Mouse (Mus musculus) right cerebral cortex, postnatal 10 days (tissue): ENCODE measurements around the gene Recql.

ENCODE experiments used
- DNase-seq, 2 experiments: peaks; one replicate each; pipeline ENCODE4 v3.0.0; 2021; ENCODE audit warnings: low spot score in 2 of 2

Gene Recql

DNA sequence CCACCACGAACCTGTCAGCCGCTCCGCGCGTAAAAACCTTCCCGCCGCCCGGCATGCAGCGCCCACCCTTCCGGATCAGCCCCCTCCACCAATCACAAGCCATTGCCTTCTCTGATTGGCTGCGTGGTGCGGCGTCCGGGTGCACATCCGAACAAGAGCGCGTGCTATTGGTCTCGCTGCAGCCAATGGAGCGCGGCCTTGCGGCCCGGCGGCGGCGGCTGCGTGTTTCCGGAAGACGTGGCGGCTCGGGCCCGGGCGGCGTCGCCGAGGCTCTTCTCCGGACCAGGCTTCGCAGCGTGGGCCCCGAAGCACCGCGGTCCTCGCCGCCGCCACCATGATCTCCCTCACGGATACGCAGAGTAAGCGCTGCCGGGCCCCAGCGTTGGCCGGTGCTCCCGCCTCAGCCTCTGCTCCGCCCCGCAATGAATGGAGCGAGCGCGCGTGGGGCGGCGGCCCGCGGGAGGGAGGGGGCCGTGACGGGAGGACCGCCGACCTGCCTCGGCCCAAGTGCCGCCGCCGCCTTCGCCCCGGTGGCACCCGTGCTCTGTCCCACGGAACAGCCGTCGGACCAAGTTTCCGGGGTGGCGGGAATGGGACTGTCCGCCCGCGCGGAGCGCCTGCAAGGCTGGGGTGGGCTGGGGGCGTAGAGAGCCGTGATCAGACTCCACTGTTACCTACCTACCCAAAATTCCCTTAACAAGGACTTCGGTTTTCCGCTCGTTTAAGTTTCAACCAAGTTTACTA, at the start of gene Recql, which contains the start of gene Golt1b:
Gene Recql, minus strand, starts transcription at position 77 of the 744 bp plus-strand sequence.
Gene Golt1b, plus strand, starts transcription at position 211 of the 744 bp plus-strand sequence.
- peak; percentile 99 for DNase-seq

DNA sequence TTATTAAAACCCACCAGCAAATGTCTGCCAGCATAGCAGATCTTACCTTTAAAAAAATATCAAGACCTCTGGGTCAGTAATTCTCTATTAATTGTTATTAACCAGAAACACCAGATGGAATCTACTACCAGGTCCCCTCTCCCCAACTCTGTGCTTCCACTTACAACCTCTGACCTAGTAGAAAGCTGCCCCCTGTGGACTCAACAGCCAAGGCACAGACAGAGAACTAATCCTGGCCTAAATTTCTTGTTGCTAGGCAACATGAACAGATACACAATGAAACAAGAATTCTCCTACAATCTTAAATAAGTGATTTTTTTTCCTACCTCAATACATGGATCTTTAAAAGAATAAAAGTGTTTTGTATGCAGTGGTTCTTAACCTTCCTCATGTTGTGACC, 42.2 kb upstream of the Recql start:
- no peak for DNase-seq

DNA sequence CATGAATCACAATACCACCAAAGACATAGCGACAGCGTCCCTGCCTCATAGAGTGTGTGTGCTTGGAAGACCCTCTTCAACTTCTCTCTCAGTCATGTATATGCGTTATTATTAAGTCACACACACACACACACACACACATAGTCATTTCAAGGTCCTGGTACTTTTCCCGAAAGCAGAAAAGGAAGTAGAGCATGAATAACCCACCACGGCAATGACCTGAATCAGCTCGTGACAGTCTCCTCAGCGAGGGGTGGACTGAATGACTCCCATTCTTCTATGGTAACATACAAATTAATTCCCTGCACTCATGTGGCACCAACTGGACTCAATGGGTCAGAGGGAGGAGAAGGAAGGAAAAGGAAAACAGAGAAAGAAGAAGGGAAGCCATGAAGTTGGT, 38.1 kb upstream of the Recql start:
- no peak for DNase-seq

DNA sequence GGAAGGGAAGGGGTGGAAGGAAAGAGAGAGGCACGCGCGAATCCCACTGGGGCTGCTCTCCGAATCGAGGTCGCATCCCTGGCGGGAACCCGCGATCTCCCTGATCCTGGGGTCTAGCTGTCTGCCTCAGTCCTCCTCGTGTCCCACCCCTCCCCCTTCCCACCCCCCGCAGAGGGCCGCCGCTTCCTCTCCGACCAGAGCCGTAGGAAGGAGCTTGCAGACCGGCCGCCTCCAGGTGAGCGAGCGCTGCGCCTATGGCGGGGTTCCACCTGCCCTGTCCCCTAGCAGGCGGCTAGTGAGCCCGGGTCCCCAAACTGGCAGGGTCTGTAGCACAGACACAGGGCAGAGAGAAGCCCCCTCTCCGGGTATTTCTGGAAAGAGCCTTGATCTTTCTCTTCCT, 27.7 kb upstream of the Recql start:
- no peak for DNase-seq

DNA sequence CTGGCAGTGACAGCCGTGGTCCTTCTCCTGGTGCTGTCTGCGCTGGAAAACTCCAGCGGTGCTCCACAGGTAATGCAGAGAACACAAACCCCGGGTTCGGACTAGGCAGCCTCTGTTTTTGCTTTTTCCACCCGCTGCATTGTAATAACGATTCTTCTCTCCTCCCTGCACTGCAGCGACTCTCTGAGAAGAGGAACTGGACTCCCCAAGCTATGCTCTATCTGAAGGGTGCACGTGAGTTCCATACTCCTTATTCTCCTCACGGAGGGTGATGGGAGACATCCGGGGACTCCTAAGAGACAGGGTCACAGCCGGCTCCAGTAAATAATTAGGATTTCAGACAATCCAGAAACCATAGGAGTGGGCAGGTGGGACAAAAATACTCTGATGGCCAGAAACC, 27.0 kb upstream of the Recql start:
- no peak for DNase-seq

DNA sequence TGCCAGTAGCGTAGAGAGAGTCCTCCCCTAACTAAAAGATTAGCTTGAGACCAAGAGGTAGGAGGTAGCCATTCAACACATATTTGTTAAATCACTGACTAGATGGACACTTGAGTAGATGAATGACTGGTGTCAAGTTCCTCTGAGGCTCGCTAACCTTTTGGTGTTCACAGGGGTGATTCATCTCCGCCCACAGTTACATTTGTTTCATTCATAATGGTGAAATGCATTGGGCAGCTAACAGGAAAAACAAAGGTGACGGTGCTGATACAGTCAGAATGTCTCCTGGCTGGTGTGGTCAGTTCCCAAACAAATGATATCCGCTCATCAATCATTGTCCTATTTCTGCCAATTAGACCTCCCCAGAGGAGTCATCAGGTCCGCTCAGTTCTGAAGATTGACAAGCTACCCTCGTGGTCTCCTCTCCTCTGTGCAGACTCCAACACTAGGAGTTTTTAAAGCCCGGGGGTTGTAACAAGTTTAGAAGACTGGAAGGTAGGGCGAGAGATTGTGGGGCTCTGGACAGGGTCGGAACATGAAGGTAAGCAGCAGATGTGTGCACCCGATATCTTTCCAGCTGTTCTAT, 26.1 kb upstream of the Recql start, which contains the start of gene Spx:
Gene Spx, plus strand, starts transcription at position 536 of the 586 bp plus-strand sequence.
- no peak for DNase-seq

DNA sequence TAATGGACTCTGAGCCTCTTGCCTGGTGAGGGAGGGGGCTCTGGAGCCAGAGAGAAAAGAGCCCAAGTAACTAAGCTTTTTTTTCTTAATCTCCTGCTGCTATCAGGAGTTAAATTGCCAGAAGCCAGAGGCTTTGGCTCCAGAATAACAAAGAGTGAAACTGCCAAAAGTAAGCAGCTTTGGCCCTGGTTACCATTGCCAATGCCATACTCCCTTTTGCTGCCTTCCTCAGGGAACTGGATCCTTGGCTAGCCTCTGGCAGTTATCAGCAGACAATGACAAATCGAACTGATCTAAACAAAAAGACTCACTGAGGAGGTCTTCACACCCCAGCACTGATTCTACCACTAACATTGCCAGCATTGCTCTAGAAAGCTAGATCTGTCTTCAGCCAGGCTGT, 24.3 kb upstream of the Recql start:
- DNase-seq, result no peak

DNA sequence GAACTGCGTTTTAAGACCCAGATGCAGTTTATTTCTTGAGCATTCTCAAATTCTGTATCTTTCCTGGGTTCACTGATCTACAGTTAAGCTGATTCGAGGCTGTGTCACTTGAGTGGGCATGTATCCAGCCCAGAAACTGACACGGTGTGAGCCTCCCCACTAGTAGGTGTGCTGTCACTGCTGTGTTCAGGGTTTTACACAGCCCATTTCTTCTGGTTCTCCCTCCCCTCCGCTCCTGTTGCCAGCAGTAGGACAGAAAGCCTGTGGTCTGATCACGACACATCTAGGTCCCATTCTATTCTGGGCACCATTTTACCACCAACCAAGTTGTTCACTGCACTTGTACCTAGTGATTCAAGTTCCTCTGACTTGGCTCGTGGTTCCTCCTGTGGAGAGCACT, 8.9 kb upstream of the Recql start:
- no peak for DNase-seq

DNA sequence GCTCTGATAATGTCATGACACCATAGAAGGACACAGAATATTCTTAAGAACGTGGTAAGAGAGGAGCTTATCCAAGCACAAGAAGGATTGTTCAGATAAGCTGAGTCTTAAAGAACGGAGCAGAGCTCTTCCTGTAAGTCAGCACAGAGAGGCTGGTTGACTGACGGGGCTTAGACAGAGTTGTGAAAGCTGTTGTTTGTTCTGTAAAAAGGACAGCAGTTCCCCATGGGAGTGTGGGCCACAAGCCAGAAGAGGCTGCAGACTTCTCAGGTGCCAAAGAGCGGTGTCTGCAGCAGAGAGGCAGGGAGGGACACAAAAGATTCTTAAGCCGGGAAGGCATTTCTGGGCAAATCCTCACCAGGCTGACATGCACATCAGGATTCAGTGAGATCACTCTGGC, 7.8 kb upstream of the Recql start:
- DNase-seq, result peak; percentile 43 to 58

DNA sequence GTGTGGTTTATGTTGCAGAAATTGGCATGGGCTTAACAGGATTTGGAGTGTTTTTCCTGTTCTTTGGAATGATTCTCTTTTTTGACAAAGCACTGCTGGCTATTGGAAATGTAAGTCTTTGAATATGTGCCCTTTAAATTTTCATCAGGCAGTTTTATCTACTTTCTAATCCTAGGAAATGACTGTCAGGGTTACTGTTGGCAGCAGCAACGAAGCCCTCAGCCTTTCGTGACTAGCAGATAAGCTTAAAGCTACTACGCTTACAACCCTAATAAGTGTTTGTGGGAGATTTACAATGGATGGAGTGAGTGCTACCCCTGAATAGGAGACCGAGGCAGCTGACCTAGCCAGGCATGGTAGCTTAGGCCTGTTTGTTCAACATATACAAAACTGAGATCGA, 5.4 kb upstream of the Recql start:
- DNase-seq, result no peak

DNA sequence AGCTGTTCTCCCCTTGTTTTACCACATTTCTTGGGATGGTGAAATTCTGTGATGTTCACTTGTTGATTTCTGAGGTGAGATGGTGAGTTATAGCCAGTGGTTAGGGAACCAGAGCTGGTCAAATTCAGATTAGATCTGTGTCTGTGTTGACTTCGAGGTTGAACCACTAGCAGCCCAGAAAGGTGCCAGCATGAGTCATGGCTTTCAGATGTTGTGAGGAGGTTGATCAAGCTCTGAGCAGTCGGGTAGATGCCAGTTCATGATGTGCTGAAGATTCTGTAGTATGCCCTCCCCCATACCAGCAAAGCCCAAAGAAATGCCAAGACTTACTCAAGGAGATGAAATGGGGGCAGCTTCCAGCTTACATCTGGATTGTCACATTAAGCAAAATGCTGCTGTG, 2.2 kb upstream of the Recql start:
- no peak for DNase-seq

DNA sequence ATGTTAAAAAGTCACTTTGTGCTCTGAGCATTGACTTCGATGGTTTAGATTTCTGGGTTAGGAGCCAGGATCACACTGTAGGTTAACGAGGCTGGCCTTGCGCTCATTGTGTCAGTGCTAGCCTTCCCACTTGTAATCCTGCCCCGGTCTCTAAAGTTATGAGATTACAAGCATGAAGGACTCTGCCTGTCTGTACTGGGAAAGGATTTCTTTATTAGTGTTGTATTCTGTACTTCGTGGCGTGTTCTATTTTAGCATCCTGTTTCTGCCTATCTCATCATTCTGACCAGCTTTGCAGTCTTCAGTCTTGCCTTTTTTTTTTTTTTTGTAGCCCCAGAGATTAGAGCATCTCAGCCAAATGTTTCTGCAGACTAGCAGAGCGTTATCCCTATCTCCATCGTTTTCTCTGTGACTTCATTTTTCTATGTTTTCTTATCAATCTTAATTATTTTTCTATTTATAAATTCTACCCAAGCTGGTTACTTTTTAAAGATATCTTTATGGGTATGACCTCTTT, 926 bp upstream of the Recql start:
- DNase-seq, result no peak

DNA sequence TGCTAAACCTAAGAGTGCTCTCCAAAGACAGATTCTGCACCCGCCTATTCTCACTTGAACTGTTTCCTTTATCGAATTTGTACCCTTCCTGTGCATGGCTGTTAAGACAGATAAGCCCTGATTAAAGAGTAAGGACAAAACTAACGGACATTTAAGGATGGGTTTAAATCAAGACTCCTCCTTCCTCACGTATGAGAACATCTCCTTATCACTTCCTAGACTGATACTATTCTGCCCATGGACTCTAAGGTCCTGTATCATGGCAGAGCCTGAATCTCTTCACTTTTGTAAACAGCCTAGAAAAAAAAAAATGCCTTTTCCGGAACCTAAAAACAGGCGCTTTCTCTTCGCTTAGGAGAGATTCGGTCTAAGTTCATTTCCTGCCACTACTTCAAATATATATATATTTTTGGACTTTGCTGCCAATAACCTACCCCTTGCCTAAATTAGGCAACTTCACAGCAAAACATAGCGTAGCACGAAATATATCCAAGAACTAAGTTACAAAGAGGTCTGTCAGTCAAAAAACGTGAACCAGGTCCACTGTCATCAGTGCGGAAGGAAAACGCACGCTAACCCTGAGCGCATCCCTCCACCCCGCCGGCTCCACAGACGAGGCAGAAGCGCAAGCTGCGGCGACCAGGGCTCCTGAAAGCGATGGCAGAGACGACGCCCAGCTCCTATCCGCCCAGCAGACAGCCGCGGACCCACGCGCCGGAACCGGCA, 439 bp downstream of the Recql start:
- DNase-seq, result no peak

DNA sequence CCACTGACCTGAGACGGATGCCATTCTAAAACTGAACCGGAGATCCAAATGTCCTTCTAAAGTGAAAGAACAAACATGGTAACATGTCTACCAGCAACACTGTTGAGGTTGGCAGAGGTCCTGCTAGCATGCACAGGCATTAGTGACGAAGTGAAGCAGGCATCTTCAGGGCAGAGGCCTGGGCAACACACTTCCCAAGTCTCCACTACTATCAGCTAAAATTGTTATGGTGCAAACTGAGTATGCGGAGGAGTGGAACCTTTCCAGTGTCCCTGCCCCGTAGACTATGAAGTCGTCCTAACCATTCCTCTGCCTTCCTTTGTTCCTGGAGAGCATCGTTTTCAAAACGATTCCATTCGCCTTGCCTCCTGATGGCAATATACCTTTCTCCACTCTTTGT, 2.4 kb downstream of the Recql start:
- no peak for DNase-seq

DNA sequence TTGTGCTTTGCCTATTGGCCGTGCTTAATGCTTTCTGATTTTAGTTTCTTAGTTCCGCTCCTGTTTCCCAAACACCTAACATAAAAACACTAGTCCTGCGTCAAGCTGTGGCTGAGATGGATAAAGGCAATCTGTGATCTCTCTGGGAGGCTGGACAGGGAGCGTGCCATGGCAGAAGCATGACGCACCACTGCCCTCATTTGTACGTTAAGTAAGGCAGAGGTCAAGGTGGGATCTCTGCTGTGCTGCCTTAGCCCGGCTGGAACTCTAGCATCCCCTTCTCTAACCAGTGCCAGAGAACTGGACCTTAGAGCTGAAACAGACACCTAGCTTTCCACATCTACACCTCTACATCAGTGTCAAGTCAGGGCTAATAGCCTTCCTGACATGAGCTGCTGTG, 5.3 kb downstream of the Recql start:
- no peak for DNase-seq

DNA sequence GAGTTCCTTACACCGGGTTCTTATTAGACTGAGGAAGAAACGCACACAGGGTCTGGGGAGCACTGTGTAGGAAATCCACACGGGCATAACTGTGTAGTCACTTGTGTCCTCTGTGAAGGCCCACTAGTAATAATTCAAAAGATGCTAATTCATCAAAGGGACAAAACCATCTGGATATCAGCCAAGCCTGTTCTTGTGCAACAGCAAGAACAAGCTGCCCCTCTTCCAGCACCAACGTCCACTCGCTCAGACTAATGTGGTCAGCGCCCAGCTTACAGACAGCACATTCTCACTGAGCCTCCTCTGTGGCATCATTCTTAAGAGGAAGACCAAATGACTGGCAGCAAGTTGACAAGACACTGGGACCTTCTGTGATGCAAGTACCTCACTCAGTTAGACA, 6.9 kb downstream of the Recql start:
- no peak for DNase-seq

DNA sequence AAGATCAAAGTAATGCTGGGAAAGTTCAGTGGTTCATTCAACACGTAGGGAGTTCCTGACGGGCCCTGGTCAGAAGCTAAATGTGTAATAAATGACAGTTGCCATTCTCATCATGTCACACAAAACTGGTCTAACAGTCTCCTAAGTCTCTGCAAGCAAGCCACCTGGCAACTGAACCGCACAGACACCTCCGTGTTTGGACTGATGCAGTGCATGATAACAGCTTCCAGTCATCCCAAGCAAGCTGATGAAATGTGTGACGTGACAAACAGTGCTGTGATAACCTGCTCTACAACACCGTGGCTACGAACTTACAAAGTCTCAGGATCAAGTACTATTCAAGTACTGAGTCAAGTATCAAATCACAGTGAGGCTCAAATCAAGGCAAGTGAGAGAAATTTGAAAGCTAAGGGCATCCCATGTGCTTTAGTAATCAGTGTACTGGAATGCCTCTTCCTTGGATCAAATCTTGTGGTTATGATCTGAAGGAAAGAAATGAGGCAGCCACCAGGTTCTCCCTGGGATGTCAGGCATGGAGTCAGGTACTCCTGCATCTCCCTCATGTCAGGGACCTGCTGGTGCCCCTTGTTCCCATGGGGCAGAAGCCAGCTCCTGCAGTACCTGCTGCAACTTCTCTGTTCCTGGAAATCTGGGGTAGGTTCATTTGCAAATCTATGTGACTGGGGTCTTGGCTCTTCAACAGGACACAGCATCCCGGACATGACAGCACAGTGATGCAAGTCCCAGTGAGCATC, 8.1 kb downstream of the Recql start:
- DNase-seq, result no peak

DNA sequence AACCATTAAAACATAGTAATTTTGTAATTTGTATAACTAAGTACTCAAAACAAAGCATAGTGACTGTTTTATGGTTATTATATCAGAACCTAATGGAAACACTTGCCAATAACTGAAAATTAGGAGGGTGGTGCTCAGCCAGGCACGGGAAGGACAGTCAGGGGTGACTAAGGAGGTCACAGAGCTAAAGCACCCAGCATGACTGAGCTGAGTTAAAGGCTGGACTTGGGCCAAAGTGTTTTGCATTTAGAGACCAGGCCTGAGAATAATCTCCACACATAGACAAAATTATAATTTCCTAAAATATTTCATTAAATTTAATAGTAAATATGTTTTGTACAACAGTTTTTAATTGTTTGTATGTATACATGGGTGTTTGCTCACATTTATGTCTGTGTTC, 9.8 kb downstream of the Recql start:
- no peak for DNase-seq

DNA sequence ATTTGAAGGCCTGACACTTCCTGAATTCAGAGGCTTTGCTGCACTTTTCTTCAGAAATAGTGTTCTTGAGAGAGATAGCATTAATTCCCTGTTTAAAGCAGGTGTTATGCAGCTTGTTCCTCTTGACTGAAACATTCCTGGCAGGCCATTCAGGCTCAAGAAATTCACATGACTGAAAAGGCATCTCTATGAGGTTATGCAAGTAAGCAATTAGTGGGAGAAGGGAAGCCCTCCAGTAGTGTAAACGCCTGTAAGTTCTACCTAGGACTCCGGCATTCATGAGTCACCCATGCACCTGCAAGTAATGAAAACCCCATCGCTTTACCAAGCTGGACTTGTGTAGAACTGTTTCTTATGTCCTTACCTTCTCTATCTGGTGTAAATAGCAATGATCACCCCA, 17.3 kb downstream of the Recql start:
- no peak for DNase-seq

DNA sequence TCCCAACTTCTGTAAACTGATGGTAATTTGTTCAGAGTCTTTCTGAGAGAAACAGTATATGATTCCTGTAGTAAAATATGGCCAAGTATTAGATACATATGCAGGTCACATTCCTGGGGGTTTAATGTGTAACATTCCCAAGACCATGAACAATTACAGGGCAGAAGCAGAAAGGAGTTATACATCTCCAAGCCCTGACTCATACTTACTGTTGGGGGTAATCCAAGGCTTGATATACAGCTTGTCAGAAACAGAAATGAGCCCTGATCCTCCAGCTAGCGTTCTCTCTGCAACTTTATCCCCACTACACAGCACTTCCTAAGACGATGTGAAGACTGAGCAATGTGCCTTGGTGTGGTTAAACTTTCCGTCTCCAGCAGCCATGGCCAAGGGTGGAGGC, 19.3 kb downstream of the Recql start:
- DNase-seq, result no peak

DNA sequence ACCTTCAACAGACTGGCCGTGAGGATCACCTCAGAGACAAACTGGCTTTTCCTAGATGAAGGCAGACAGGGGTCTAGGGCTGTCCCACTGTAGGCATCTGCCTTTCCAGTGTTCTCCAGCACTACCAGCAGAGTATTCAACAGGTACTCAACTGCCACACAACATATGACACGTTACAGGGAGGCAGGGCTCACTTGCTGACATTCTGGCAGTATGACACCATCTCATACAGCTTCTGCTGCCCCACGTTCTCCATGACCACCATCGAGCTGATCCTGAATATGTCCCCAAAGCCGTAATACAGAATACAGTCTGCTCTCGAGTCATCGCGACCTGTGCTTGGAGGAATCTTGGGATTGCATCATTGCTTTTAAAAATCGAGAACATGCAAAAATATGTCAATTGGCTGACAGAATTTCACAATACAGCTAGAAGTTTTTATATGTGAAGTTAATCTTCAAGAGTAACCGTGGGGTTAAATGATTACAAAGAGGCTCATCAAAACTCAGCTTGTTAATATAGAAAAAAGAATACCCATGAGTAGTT, 20.3 kb downstream of the Recql start:
- no peak for DNase-seq
